Mouse (Mus musculus): ENCODE results near the gene Nxpe3.

The Nxpe3 gene

DNA sequence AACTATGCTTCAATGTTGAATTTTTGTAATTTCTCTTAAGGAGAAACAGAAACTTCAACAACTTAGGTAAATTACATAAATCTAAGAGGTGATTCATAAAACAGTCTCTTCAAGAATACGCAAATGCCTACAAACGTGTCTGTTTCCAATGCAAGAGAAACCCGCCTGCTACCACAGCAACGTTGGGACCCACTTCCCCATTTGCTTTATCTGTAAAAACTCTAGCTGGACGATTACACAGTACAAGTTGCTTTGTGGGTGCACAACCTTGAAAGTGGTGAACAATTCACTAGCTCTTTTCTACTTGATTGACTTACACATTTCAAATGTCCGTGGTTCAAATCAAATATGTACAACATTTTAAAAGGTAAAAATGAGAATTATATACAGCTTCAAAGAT is 83.3 kb downstream of the Nxpe3 start:
- no peak for DNase-seq (ENCODE audit: low spot score in 2 of 2)

DNA sequence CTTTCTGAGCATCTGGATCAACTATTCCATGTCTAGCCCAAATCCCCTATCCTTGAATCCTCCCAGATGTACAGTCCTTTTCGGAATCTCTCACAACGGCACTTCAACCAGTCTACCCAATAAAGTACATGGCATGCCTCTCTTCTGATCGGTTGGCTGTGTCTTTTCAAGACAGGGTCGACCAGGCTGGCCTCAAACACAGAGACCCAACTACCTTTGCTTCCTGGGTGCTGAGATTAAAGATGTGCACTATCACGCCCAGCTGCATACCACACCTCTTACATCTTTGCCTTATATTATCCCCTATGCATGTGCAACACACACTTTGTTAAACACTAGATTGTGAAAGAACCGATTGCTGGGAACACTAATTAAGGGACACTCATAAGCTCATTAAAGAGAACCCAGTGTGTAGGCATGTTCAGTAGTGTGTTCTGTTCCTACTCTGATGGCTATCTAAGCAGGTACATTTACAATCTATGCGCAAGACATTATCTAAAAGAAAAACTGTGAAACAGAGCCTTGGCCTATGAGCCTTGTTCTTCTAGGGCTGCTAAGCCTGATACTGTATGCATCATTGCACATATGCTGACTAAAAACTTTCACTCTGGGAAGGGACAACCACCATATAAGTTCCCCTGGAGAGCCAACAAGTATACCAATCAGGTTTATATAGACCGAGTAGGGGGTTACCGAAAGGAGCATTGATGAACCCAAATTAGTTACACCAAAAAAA is 85.1 kb downstream of the Nxpe3 start:
- DNase-seq (ENCODE audit: low spot score in 2 of 2): no peak

DNA sequence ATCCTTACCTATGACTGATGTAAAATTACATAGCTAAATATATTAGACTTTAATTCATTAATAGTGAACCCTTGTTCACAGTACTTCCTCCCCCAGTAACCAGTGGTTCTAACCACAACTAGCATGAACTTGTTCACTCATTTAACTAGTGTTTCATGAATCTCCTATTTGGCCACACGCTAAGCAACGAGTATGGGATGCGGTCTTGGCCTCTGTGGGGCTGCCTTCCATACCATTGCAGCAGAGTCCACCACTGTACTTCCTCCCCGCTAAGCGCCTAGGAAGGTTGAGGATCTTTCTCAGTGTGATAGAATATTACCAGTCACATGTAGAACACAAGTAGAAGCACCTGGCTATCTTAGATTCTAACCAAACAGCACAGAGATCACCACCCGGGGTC is 85.7 kb downstream of the Nxpe3 start:
- no peak for DNase-seq (ENCODE audit: low spot score in 2 of 2)

DNA sequence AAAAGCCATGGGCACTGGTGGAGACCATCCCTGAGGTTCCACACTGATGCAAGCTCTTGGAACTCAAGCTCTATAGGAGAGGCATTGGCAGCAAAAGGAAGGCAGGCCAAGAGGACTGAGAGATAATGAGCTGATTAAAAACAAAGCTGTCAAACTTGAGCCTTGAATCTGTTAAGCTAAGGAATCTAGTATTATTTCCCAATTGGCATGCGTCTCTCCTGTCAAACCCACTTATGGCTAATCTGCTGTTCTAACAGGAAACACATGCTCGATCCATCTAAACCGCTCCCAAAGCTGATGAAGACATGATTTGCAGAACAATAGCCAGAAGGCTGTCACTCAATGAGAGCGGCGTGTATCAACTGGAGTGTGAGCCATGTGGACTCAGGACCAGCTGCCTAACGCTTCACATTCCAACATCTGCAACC is 87.6 kb downstream of the Nxpe3 start:
- no peak for DNase-seq (ENCODE audit: low spot score in 2 of 2)

DNA sequence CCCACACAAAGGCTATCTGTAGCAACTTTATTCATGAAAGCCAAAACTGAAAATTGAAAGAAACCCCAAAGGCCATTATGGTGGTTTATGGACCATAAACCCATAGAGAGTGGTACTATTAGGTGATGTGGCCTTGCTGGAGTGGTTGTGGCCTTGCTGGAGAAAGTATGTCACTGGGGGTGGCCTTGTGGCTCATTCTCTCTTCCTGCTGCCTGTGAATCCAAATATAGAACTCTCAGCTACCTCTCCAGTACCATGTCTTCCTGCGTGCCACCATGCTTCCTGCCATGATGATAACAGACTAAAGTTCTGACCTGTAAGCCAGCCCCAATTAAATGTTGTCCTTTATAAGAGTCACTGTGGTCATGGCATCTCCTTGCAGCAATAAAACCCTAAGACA is 90.3 kb downstream of the Nxpe3 start:
- DNase-seq (ENCODE audit: low spot score in 2 of 2): no peak

DNA sequence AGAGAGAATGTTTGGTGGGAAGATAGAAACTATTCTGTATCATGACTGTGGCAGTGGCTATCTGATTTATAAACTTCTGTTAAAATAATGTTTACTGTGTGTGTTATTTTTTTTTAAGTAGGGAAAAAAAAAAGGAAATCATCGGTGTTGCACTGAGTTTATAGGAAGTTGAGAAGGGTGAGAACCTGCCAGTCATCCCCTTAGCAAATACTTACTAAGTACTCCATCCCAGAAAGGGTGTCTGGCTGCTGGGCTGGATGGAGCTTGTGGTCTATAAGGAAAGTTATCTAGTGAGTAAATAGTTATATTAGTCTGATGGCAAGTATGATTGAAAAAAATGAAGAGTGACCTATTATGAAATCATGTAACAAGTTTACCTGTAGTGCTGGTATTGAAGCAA is 93.5 kb downstream of the Nxpe3 start:
- no peak for DNase-seq (ENCODE audit: low spot score in 2 of 2)

DNA sequence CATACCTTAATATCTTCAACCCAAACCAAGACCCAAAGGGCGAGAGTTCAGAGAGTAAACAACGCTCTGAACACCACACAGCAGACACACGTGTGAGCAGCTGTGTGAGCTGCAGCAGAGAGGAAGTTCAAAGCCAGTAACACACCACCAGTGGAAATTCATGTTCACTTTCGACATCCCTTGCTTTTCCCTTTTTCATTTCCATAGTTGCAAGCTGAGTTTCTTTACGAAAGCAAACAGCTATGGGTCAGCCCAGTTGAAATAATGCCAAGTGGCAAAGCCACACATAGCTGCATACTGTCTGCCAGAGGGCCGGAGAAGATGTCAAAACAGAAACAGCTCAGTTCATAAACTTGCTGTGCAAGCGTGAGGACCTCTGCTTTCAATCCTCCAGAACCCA is 96.2 kb downstream of the Nxpe3 start:
- DNase-seq (ENCODE audit: low spot score in 2 of 2): no peak

DNA sequence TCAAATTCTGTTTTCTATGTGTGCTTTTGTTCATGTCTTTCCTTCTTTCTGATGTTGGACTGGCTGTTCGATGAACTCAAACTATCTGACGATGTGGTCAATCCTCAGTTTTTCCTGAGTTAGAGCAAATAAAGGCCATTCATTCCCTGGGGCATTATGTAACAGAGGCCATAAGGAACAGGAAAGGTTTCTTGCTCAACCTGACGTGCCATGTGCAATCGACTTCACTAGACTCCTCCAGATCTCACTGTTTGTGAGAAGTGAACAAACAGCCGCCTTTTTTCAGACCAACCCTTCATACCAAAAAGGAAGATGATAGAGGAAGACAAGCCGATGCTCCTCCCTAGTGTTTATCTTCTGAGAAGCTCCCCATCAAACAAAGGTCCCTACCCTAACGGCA is 104.8 kb downstream of the Nxpe3 start:
- no peak for DNase-seq (ENCODE audit: low spot score in 2 of 2)

Measured in urinary bladder, postnatal 4 days (tissue).